Comparison of ENCODE assay signal across 8 mouse cellular contexts in the genomic region with DNA sequence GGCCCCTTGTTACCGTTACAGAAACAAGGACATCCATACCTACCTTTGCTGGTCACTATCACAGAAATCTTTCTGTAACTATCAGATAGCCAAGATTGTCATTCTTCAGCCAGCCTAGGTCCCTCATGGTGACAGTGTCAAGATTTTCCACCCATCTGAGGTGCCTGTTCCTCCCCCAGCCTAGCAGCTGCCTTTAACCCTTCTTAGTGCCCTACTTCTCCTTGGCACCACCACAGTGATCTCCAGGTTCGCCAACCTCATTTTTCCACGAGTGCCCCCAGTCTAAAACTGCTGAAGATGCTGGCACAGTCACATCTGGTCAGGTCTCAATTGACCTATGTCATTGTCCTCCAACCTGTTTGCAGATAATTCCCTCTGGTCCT. TPM values are rescaled to one million over a fixed set of nuclear protein-coding genes. Genes with fewer than 3 reads are reported as not detected.
A peak's percentile ranks its signal among the peaks of the same experiment; 100 is the strongest.
DNase-seq lines count a peak whose midpoint lies in the region; ATAC-seq and TF ChIP-seq lines count a peak whose summit lies in the region.

No protein-coding gene starts in this region.

- H3K9ac ChIP-seq in kidney, embryonic 15.5 days: peak overlapping the region; percentile 64; the same call in 1 of the 2 replicates
- peak overlapping the region; percentile 74 for H3K9ac ChIP-seq in hindbrain, embryonic 15.5 days
- H3K9ac ChIP-seq in midbrain, embryonic 16.5 days (ENCODE audit: low read depth, low read length): peak overlapping the region; percentile 86

- no peaks in the 10 kb centered on the region for H3K36me3 ChIP-seq in kidney, embryonic 15.5 days
- no peaks in the 10 kb centered on the region for H3K36me3 ChIP-seq in hindbrain, embryonic 15.5 days
- no peaks in the 10 kb centered on the region for H3K36me3 ChIP-seq in midbrain, embryonic 16.5 days (ENCODE audit: control insufficient read depth, insufficient read depth, low read length)

- TF ChIP-seq POLR2A in cortical plate, adult 2 months (IDR thresholded peaks at IDR 0.05; ENCODE audit: extremely low read depth, insufficient read depth, low read length): no peak

- DNase-seq in kidney, adult 11 months: no peak
- DNase-seq in spleen, postnatal 36 days (ENCODE audit: low spot score in 2 of 2): no peak
- no peak for DNase-seq in cerebellum, adult 9-11 months
- DNase-seq in frontal cortex, postnatal 25 days (ENCODE audit: low spot score in 2 of 2): no peak

- TF ChIP-seq CTCF in cortical plate, adult 2 months (IDR thresholded peaks at IDR 0.05; ENCODE audit: extremely low read depth, insufficient read depth, low read length): no peak

- no peak overlapping the region for H3K27ac ChIP-seq in kidney, embryonic 15.5 days
- 0 out of 2 replicates have a peak overlapping the region, but pooled peaks have one; percentile 43 for H3K27ac ChIP-seq in cortical plate, adult 2 months (ENCODE audit: insufficient read depth, low read length)
- H3K27ac ChIP-seq in hindbrain, embryonic 15.5 days (replicated peaks): peak overlapping the region; percentile 70
- H3K27ac ChIP-seq in midbrain, embryonic 16.5 days (ENCODE audit: low read length): peak overlapping the region; percentile 71

- WGBS in kidney, embryonic 15.5 days: 46% methylated on average over 3 of the region's 3 CpGs
- WGBS in hindbrain, embryonic 15.5 days: 38% methylated on average over 3 of the region's 3 CpGs
- 49% methylated on average over 3 of the region's 3 CpGs for WGBS in midbrain, embryonic 16.5 days

- H3K4me2 ChIP-seq in kidney, embryonic 15.5 days: peak overlapping the region; percentile 95
- peak overlapping the region; percentile 76 for H3K4me2 ChIP-seq in hindbrain, embryonic 15.5 days
- peak overlapping the region; percentile 76 for H3K4me2 ChIP-seq in midbrain, embryonic 16.5 days (ENCODE audit: low read length)

- no peak for ATAC-seq in kidney, embryonic 15.5 days (replicated peaks; ENCODE audit: low FRiP score)
- ATAC-seq in hindbrain, embryonic 15.5 days (ENCODE audit: low FRiP score, low read depth): peak; percentile 5; the same call in 1 of the 2 replicates
- peak; percentile 3; the same call in 1 of the 2 replicates for ATAC-seq in midbrain, embryonic 16.5 days

- H3K9me3 ChIP-seq in kidney, embryonic 15.5 days (replicated peaks): no peaks in the 10 kb centered on the region
- H3K9me3 ChIP-seq in hindbrain, embryonic 15.5 days: no peaks in the 10 kb centered on the region
- no peaks in the 10 kb centered on the region for H3K9me3 ChIP-seq in midbrain, embryonic 16.5 days (replicated peaks; ENCODE audit: control insufficient read depth, low read length, poor library complexity, severe bottlenecking)

- H3K4me3 ChIP-seq in kidney, embryonic 15.5 days (replicated peaks): peak overlapping the region; percentile 60
- peak overlapping the region; percentile 79 for H3K4me3 ChIP-seq in cortical plate, adult 2 months (ENCODE audit: insufficient read depth, low read length)
- peak overlapping the region; percentile 67 for H3K4me3 ChIP-seq in hindbrain, embryonic 15.5 days
- peak overlapping the region; percentile 73 for H3K4me3 ChIP-seq in midbrain, embryonic 16.5 days (ENCODE audit: low read depth, low read length)

- H3K27me3 ChIP-seq in kidney, embryonic 15.5 days: peaks cover 48% of the 10 kb centered on the region
- H3K27me3 ChIP-seq in hindbrain, embryonic 15.5 days: no peaks in the 10 kb centered on the region
- no peaks in the 10 kb centered on the region for H3K27me3 ChIP-seq in midbrain, embryonic 16.5 days (ENCODE audit: control insufficient read depth, insufficient read depth, low read depth, low read length)

- peaks cover 30% of the 10 kb centered on the region for H3K4me1 ChIP-seq in kidney, embryonic 15.5 days
- peaks cover 11% of the 10 kb centered on the region for H3K4me1 ChIP-seq in cortical plate, adult 2 months (ENCODE audit: control insufficient read depth, insufficient read depth, low read length)
- H3K4me1 ChIP-seq in hindbrain, embryonic 15.5 days (replicated peaks): peaks cover 50% of the 10 kb centered on the region
- H3K4me1 ChIP-seq in midbrain, embryonic 16.5 days (ENCODE audit: control insufficient read depth, insufficient read depth, low read length): peaks cover 32% of the 10 kb centered on the region

RNA-seq across cellular contexts. Expression of a gene that starts 0.8 kb away (rescaled TPM):
- polyA plus RNA-seq in kidney, embryonic 15.5 days (2015; fragmentation: Nextera tagmentation; extraction: Ambion mirVana): 2.2 and 3.8 TPM in 2 replicates
- 125 and 133 TPM in 2 replicates for polyA plus RNA-seq in cortical plate, adult 2 months (2012; rRNA removed)
- 7.0 and 7.8 TPM in 2 replicates for polyA plus RNA-seq in hindbrain, embryonic 15.5 days (2015; fragmentation: Nextera tagmentation; extraction: Ambion mirVana)
- 5.7 and 6.3 TPM in 2 replicates for polyA plus RNA-seq in midbrain, embryonic 16.5 days (2015; fragmentation: Nextera tagmentation; extraction: Ambion mirVana)

RNA-seq across cellular contexts. Expression of a gene that starts 37.9 kb away (rescaled TPM):
- polyA plus RNA-seq in kidney, embryonic 15.5 days (2015; fragmentation: Nextera tagmentation; extraction: Ambion mirVana): 9.2 and 10.7 TPM in 2 replicates
- polyA plus RNA-seq in cortical plate, adult 2 months (2012; rRNA removed): 10.7 and 11.9 TPM in 2 replicates
- 23.5 and 28.4 TPM in 2 replicates for polyA plus RNA-seq in hindbrain, embryonic 15.5 days (2015; fragmentation: Nextera tagmentation; extraction: Ambion mirVana)
- polyA plus RNA-seq in midbrain, embryonic 16.5 days (2015; fragmentation: Nextera tagmentation; extraction: Ambion mirVana): 29.9 and 37.0 TPM in 2 replicates

RNA-seq across cellular contexts. Expression of a gene that starts 38.3 kb away (rescaled TPM):
- 0.19 and 0.42 TPM in 2 replicates for polyA plus RNA-seq in kidney, embryonic 15.5 days (2015; fragmentation: Nextera tagmentation; extraction: Ambion mirVana)
- 4.2 and 6.4 TPM in 2 replicates for polyA plus RNA-seq in cortical plate, adult 2 months (2012; rRNA removed)
- 2.3 and 2.6 TPM in 2 replicates for polyA plus RNA-seq in hindbrain, embryonic 15.5 days (2015; fragmentation: Nextera tagmentation; extraction: Ambion mirVana)
- polyA plus RNA-seq in midbrain, embryonic 16.5 days (2015; fragmentation: Nextera tagmentation; extraction: Ambion mirVana): 2.3 and 3.1 TPM in 2 replicates

RNA-seq across cellular contexts. Expression of a gene that starts 48.1 kb away (rescaled TPM):
- not detected in 2 replicates for polyA plus RNA-seq in kidney, embryonic 15.5 days (2015; fragmentation: Nextera tagmentation; extraction: Ambion mirVana)
- polyA plus RNA-seq in cortical plate, adult 2 months (2012; rRNA removed): 2.5 and 2.9 TPM in 2 replicates
- polyA plus RNA-seq in hindbrain, embryonic 15.5 days (2015; fragmentation: Nextera tagmentation; extraction: Ambion mirVana): 0.99 and 1.4 TPM in 2 replicates
- 1.2 and 1.3 TPM in 2 replicates for polyA plus RNA-seq in midbrain, embryonic 16.5 days (2015; fragmentation: Nextera tagmentation; extraction: Ambion mirVana)

RNA-seq across cellular contexts. Expression of a gene that starts 54.1 kb away (rescaled TPM):
- 5.0 and 5.5 TPM in 2 replicates for polyA plus RNA-seq in kidney, embryonic 15.5 days (2015; fragmentation: Nextera tagmentation; extraction: Ambion mirVana)
- polyA plus RNA-seq in cortical plate, adult 2 months (2012; rRNA removed): 22.6 and 22.9 TPM in 2 replicates
- polyA plus RNA-seq in hindbrain, embryonic 15.5 days (2015; fragmentation: Nextera tagmentation; extraction: Ambion mirVana): 3.7 and 3.9 TPM in 2 replicates
- polyA plus RNA-seq in midbrain, embryonic 16.5 days (2015; fragmentation: Nextera tagmentation; extraction: Ambion mirVana): 4.1 and 4.2 TPM in 2 replicates

Comparison
In these comparisons a context has a peak if more than half of its experiments do, and no peak if none do; other contexts are left out.
1. RNA of a gene that starts 0.8 kb away (polyA plus RNA-seq): 125 to 133 TPM in cortical plate, adult 2 months; 7.0 to 7.8 TPM in hindbrain, embryonic 15.5 days, 5.7 to 6.3 TPM in midbrain, embryonic 16.5 days and 2.2 to 3.8 TPM in kidney, embryonic 15.5 days; every median in the first group is over 10 times any median in the second.
2. Peak in every context shown above with its lines, with median percentiles within 50 percentile points of each other: H3K4me2 ChIP-seq, H3K4me3 ChIP-seq and H3K9ac ChIP-seq.